8 mouse cellular contexts compared by ENCODE assay signal in the genomic region with DNA sequence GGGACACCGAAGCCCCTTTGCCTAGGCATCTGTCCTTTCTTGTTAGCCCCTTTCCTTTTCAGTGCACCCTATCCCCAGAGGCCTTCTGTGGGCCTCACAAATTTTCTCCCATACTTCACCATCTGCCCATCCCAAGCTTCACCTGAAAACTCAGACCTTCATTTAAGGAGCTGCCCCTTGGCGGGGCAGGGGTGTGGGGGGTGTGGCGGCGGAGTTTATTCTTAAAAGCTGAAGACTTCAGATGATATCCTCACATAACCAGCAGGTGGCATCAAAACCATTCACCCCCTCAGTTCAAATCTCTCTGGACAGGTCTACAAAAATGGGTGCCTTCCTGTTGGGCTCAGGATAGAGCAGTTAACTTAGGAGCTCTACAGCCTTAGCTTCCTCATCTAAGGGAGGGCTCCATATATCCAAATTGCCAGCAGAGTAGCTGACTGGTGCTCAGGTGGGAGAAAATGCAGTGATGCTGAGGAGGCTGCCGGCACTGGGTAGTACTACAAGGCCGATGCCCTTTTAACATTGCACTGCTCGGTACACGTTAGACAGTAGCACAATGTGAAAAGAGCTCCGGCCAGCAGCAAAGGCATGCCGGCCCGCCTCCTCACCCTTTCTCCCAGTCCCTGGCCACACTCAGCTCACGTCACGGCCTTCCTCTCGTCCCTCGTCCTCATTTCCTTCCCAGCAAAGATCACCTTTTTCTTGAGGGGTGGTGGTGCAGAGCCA. TPM values are rescaled to one million over a fixed set of nuclear protein-coding genes. Genes with fewer than 3 reads are reported as not detected.
DNase-seq lines count a peak whose midpoint lies in the region; ATAC-seq and TF ChIP-seq lines count a peak whose summit lies in the region.

No protein-coding gene starts in this region.

- 0 out of 2 replicates have a peak, but pooled peaks have one; percentile 18 for TF ChIP-seq POLR2A in olfactory bulb, adult 2 months (IDR thresholded peaks at IDR 0.05; ENCODE audit: insufficient read depth, low read depth, low read length)

- peak overlapping the region; percentile 86 for H3K4me2 ChIP-seq in hindbrain, embryonic 14.5 days (replicated peaks)
- peak overlapping the region; percentile 89 for H3K4me2 ChIP-seq in liver, embryonic 12.5 days

- WGBS in embryonic facial prominence, embryonic 10.5 days: 77% methylated on average over 15 of the region's 15 CpGs
- 65% methylated on average over 15 of the region's 15 CpGs for WGBS in hindbrain, embryonic 14.5 days
- WGBS in liver, embryonic 12.5 days (ENCODE audit: insufficient replicate concordance): 76% methylated on average over 15 of the region's 15 CpGs
- 50% methylated on average over 15 of the region's 15 CpGs for WGBS in olfactory bulb, adult 2 months

- H3K36me3 ChIP-seq in megakaryocyte, embryonic 14.5 days (replicated peaks; ENCODE audit: low read length): peaks cover 10% of the 10 kb centered on the region
- H3K36me3 ChIP-seq in embryonic facial prominence, embryonic 10.5 days (replicated peaks): peaks cover 26% of the 10 kb centered on the region
- H3K36me3 ChIP-seq in hindbrain, embryonic 14.5 days (replicated peaks; ENCODE audit: control insufficient read depth, insufficient read depth): 0 out of 2 replicates have a peak, but pooled peaks cover 7% of the 10 kb centered on the region
- peaks cover 59% of the 10 kb centered on the region for H3K36me3 ChIP-seq in liver, embryonic 12.5 days

- no peak for TF ChIP-seq CTCF in olfactory bulb, adult 2 months (IDR thresholded peaks at IDR 0.05; ENCODE audit: insufficient read depth, low read depth, low read length)

- no peaks in the 10 kb centered on the region for H3K9me3 ChIP-seq in megakaryocyte, embryonic 14.5 days
- H3K9me3 ChIP-seq in embryonic facial prominence, embryonic 10.5 days: no peaks in the 10 kb centered on the region
- H3K9me3 ChIP-seq in hindbrain, embryonic 14.5 days (ENCODE audit: control insufficient read depth, low read length): no peaks in the 10 kb centered on the region
- no peaks in the 10 kb centered on the region for H3K9me3 ChIP-seq in liver, embryonic 12.5 days (replicated peaks)

- DNase-seq in embryonic facial prominence, embryonic 10.5 days (ENCODE audit: low spot score): peak; percentile 35
- no peak for DNase-seq in hindbrain, embryonic 14.5 days (ENCODE audit: low spot score)
- no peak for DNase-seq in ovary, adult 18-20 months (ENCODE audit: low spot score)
- no peak for DNase-seq in adrenal gland, adult 8-10 months

- peaks cover 35% of the 10 kb centered on the region for H3K27me3 ChIP-seq in megakaryocyte, embryonic 14.5 days (replicated peaks)
- H3K27me3 ChIP-seq in embryonic facial prominence, embryonic 10.5 days (replicated peaks; ENCODE audit: low read depth, poor library complexity, severe bottlenecking): no peaks in the 10 kb centered on the region
- no peaks in the 10 kb centered on the region for H3K27me3 ChIP-seq in hindbrain, embryonic 14.5 days (ENCODE audit: control insufficient read depth, insufficient read depth, low read length)
- peaks cover 14% of the 10 kb centered on the region for H3K27me3 ChIP-seq in liver, embryonic 12.5 days (replicated peaks)

- H3K9ac ChIP-seq in hindbrain, embryonic 14.5 days: 0 out of 2 replicates have a peak overlapping the region, but pooled peaks have one; percentile 11
- H3K9ac ChIP-seq in liver, embryonic 12.5 days: peak overlapping the region; percentile 1; the same call in 1 of the 2 replicates

- no peak for ATAC-seq in megakaryocyte, adult 5-6 weeks (ENCODE audit: poor library complexity, severe bottlenecking)
- no peak for ATAC-seq in hindbrain, embryonic 14.5 days (ENCODE audit: low FRiP score)
- no peak for ATAC-seq in liver, embryonic 12.5 days

- H3K4me1 ChIP-seq in megakaryocyte, embryonic 14.5 days: peaks cover 87% of the 10 kb centered on the region
- H3K4me1 ChIP-seq in embryonic facial prominence, embryonic 10.5 days: peaks cover 79% of the 10 kb centered on the region
- H3K4me1 ChIP-seq in hindbrain, embryonic 14.5 days (replicated peaks; ENCODE audit: control insufficient read depth, insufficient read depth, low read length): peaks cover 65% of the 10 kb centered on the region
- H3K4me1 ChIP-seq in liver, embryonic 12.5 days: peaks cover 89% of the 10 kb centered on the region
- H3K4me1 ChIP-seq in olfactory bulb, adult 2 months (ENCODE audit: control insufficient read depth, insufficient read depth, low read length): peaks cover 48% of the 10 kb centered on the region

- H3K4me3 ChIP-seq in megakaryocyte, embryonic 14.5 days (replicated peaks): peak overlapping the region; percentile 38
- peak overlapping the region; percentile 75 for H3K4me3 ChIP-seq in embryonic facial prominence, embryonic 10.5 days
- no peak overlapping the region for H3K4me3 ChIP-seq in hindbrain, embryonic 14.5 days (replicated peaks; ENCODE audit: low read length)
- 0 out of 2 replicates have a peak overlapping the region, but pooled peaks have one; percentile 6 for H3K4me3 ChIP-seq in liver, embryonic 12.5 days
- no peak overlapping the region for H3K4me3 ChIP-seq in olfactory bulb, adult 2 months (ENCODE audit: insufficient read depth, low read depth, low read length)

- H3K27ac ChIP-seq in embryonic facial prominence, embryonic 10.5 days (replicated peaks): peak overlapping the region; percentile 100
- no peak overlapping the region for H3K27ac ChIP-seq in hindbrain, embryonic 14.5 days
- H3K27ac ChIP-seq in liver, embryonic 12.5 days: peak overlapping the region; percentile 99
- no peak overlapping the region for H3K27ac ChIP-seq in olfactory bulb, adult 2 months (ENCODE audit: insufficient read depth, low read depth, low read length)

RNA-seq across cellular contexts. Expression of a gene that starts 2.7 kb away (rescaled TPM):
- 3.0 TPM in 1 of 2 replicates, not detected in the other for polyA plus RNA-seq in megakaryocyte, embryonic 14.5 days (2012; ENCODE audit: insufficient read depth, low replicate concordance)
- total RNA-seq in megakaryocyte, adult 5-6 weeks (2015): not detected in 2 replicates
- not detected in 2 replicates for total RNA-seq in megakaryocyte, adult 5-6 weeks (2017)
- polyA plus RNA-seq in embryonic facial prominence, embryonic 10.5 days (2016; fragmentation: Nextera tagmentation; extraction: Ambion mirVana): 8.0 and 9.5 TPM in 2 replicates
- 2.9 and 3.4 TPM in 2 replicates for polyA plus RNA-seq in hindbrain, embryonic 14.5 days (2014; fragmentation: Nextera tagmentation; extraction: Ambion mirVana)
- 3.8 and 3.9 TPM in 2 replicates for polyA plus RNA-seq in liver, embryonic 12.5 days (2016; fragmentation: Nextera tagmentation; extraction: Ambion mirVana)
- polyA plus RNA-seq in olfactory bulb, adult 2 months (2012; ENCODE audit: insufficient read depth, insufficient read length, low replicate concordance, missing spikeins): not detected in 2 replicates
- total RNA-seq in adrenal gland, adult 8-10 months (2022): 1 to 10 TPM; 1.7 to 4.3 (median 2.8) TPM

RNA-seq across cellular contexts. Expression of a gene that starts 6.9 kb away (rescaled TPM):
- 2.6 and 2.9 TPM in 2 replicates for polyA plus RNA-seq in megakaryocyte, embryonic 14.5 days (2012; ENCODE audit: insufficient read depth, low replicate concordance)
- 0.16 and 0.82 TPM in 2 replicates for total RNA-seq in megakaryocyte, adult 5-6 weeks (2015)
- 0.40 and 0.69 TPM in 2 replicates for total RNA-seq in megakaryocyte, adult 5-6 weeks (2017)
- polyA plus RNA-seq in embryonic facial prominence, embryonic 10.5 days (2016; fragmentation: Nextera tagmentation; extraction: Ambion mirVana): 8.1 and 8.9 TPM in 2 replicates
- polyA plus RNA-seq in hindbrain, embryonic 14.5 days (2014; fragmentation: Nextera tagmentation; extraction: Ambion mirVana): 12.5 and 13.1 TPM in 2 replicates
- polyA plus RNA-seq in liver, embryonic 12.5 days (2016; fragmentation: Nextera tagmentation; extraction: Ambion mirVana): 49.8 and 52.1 TPM in 2 replicates
- 194 TPM in 1 of 2 replicates, not detected in the other for polyA plus RNA-seq in olfactory bulb, adult 2 months (2012; ENCODE audit: insufficient read depth, insufficient read length, low replicate concordance, missing spikeins)
- 10 to 100 TPM in 2 of 4 experiments, 1 to 10 TPM in 2; 4.5 to 11.8 (median 9.7) TPM for total RNA-seq in adrenal gland, adult 8-10 months (2022)

RNA-seq across cellular contexts. Expression of a gene that starts 13.6 kb away (rescaled TPM):
- 0.70 TPM in 1 of 2 replicates, not detected in the other for polyA plus RNA-seq in megakaryocyte, embryonic 14.5 days (2012; ENCODE audit: insufficient read depth, low replicate concordance)
- 33.1 and 34.5 TPM in 2 replicates for total RNA-seq in megakaryocyte, adult 5-6 weeks (2015)
- total RNA-seq in megakaryocyte, adult 5-6 weeks (2017): 33.1 and 36.2 TPM in 2 replicates
- 53.2 and 53.8 TPM in 2 replicates for polyA plus RNA-seq in embryonic facial prominence, embryonic 10.5 days (2016; fragmentation: Nextera tagmentation; extraction: Ambion mirVana)
- polyA plus RNA-seq in hindbrain, embryonic 14.5 days (2014; fragmentation: Nextera tagmentation; extraction: Ambion mirVana): 21.3 and 22.3 TPM in 2 replicates
- 57.2 and 59.8 TPM in 2 replicates for polyA plus RNA-seq in liver, embryonic 12.5 days (2016; fragmentation: Nextera tagmentation; extraction: Ambion mirVana)
- polyA plus RNA-seq in olfactory bulb, adult 2 months (2012; ENCODE audit: insufficient read depth, insufficient read length, low replicate concordance, missing spikeins): not detected in 2 replicates
- total RNA-seq in adrenal gland, adult 8-10 months (2022): 10 to 100 TPM; 12.6 to 15.2 (median 14.3) TPM

RNA-seq across cellular contexts. Expression of a gene that starts 25.8 kb away (rescaled TPM):
- 14.8 and 20.0 TPM in 2 replicates for polyA plus RNA-seq in megakaryocyte, embryonic 14.5 days (2012; ENCODE audit: insufficient read depth, low replicate concordance)
- 39.8 and 42.7 TPM in 2 replicates for total RNA-seq in megakaryocyte, adult 5-6 weeks (2015)
- 32.6 and 37.9 TPM in 2 replicates for total RNA-seq in megakaryocyte, adult 5-6 weeks (2017)
- polyA plus RNA-seq in embryonic facial prominence, embryonic 10.5 days (2016; fragmentation: Nextera tagmentation; extraction: Ambion mirVana): 30.2 and 31.9 TPM in 2 replicates
- 21.9 and 22.5 TPM in 2 replicates for polyA plus RNA-seq in hindbrain, embryonic 14.5 days (2014; fragmentation: Nextera tagmentation; extraction: Ambion mirVana)
- 28.1 and 29.3 TPM in 2 replicates for polyA plus RNA-seq in liver, embryonic 12.5 days (2016; fragmentation: Nextera tagmentation; extraction: Ambion mirVana)
- polyA plus RNA-seq in olfactory bulb, adult 2 months (2012; ENCODE audit: insufficient read depth, insufficient read length, low replicate concordance, missing spikeins): not detected in 2 replicates
- total RNA-seq in adrenal gland, adult 8-10 months (2022): 10 to 100 TPM; 58.8 to 72.1 (median 62.7) TPM

RNA-seq across cellular contexts. Expression of a gene that starts 34.5 kb away (rescaled TPM):
- polyA plus RNA-seq in megakaryocyte, embryonic 14.5 days (2012; ENCODE audit: insufficient read depth, low replicate concordance): not detected in 2 replicates
- 1.5 and 2.1 TPM in 2 replicates for total RNA-seq in megakaryocyte, adult 5-6 weeks (2015)
- 0.94 and 2.2 TPM in 2 replicates for total RNA-seq in megakaryocyte, adult 5-6 weeks (2017)
- polyA plus RNA-seq in embryonic facial prominence, embryonic 10.5 days (2016; fragmentation: Nextera tagmentation; extraction: Ambion mirVana): 16.6 and 18.7 TPM in 2 replicates
- 36.2 and 36.3 TPM in 2 replicates for polyA plus RNA-seq in hindbrain, embryonic 14.5 days (2014; fragmentation: Nextera tagmentation; extraction: Ambion mirVana)
- 30.8 and 32.3 TPM in 2 replicates for polyA plus RNA-seq in liver, embryonic 12.5 days (2016; fragmentation: Nextera tagmentation; extraction: Ambion mirVana)
- polyA plus RNA-seq in olfactory bulb, adult 2 months (2012; ENCODE audit: insufficient read depth, insufficient read length, low replicate concordance, missing spikeins): not detected in 2 replicates
- 100 to 1,000 TPM in 1 of 4 experiments, 10 to 100 TPM in 3; 80.5 to 116 (median 91.7) TPM for total RNA-seq in adrenal gland, adult 8-10 months (2022)

Comparison
In these comparisons a context has a peak if more than half of its experiments do, and no peak if none do; other contexts are left out.
1. H3K4me3 ChIP-seq: peak in megakaryocyte, embryonic 14.5 days (single experiment), embryonic facial prominence, embryonic 10.5 days (single experiment) and liver, embryonic 12.5 days (single experiment); none in hindbrain, embryonic 14.5 days (single experiment) and olfactory bulb, adult 2 months (single experiment).
2. H3K27ac ChIP-seq: peak in embryonic facial prominence, embryonic 10.5 days (single experiment) and liver, embryonic 12.5 days (single experiment); none in hindbrain, embryonic 14.5 days (single experiment) and olfactory bulb, adult 2 months (single experiment).